Mouse (Mus musculus): ENCODE measurements around the gene Fhod1. TPM values are rescaled to one million over a fixed set of nuclear protein-coding genes. Genes with fewer than 3 reads are reported as not detected.
A peak's percentile ranks its signal among the peaks of the same experiment; 100 is the strongest.

The Fhod1 gene
- 0.46 and 0.60 TPM in 2 replicates for polyA plus RNA-seq (2015; fragmentation: Nextera tagmentation; extraction: Ambion mirVana)

GRCm38 (mm10) chr8:105347428-105348221 lies at the start of gene Fhod1:
Fhod1 (minus strand) TSS chr8:105347953.
- peak within 1 kb of the TSS; percentile 74 for H3K9ac ChIP-seq (ENCODE audit: low read depth, low read length)
- peaks cover 27% of the 10 kb centered on the region for H3K4me1 ChIP-seq (ENCODE audit: control insufficient read depth, low read depth, low read length)
- H3K9me3 ChIP-seq (replicated peaks; ENCODE audit: control insufficient read depth, low read length): no peaks in the 10 kb centered on the region
- ATAC-seq (ENCODE audit: low read depth): peak; percentile 93
- H3K27ac ChIP-seq (ENCODE audit: low read length): peak within 1 kb of the TSS; percentile 65
- under 1% methylated on average over 53 of the region's 53 CpGs for WGBS (ENCODE audit: insufficient replicate concordance)
- peak within 1 kb of the TSS; percentile 97 for H3K4me2 ChIP-seq (ENCODE audit: low read depth, low read length)
- peaks cover 56% of the 10 kb centered on the region for H3K27me3 ChIP-seq (ENCODE audit: control insufficient read depth, insufficient read depth, low read depth, low read length)
- peak within 1 kb of the TSS; percentile 70 for H3K4me3 ChIP-seq (ENCODE audit: low read depth, low read length)
- H3K36me3 ChIP-seq (ENCODE audit: control insufficient read depth, insufficient read depth): no peaks in the 10 kb centered on the region

- ATAC-seq (ENCODE audit: low read depth): no peak
- H3K9ac ChIP-seq (ENCODE audit: low read depth, low read length): no peak overlapping the region
- H3K36me3 ChIP-seq (ENCODE audit: control insufficient read depth, insufficient read depth): no peaks in the 10 kb centered on the region
- H3K4me3 ChIP-seq (ENCODE audit: low read depth, low read length): no peak overlapping the region
- H3K27ac ChIP-seq (ENCODE audit: low read length): no peak overlapping the region
- no peaks in the 10 kb centered on the region for H3K4me1 ChIP-seq (ENCODE audit: control insufficient read depth, low read depth, low read length)
- 61% methylated on average over 7 of the region's 7 CpGs for WGBS (ENCODE audit: insufficient replicate concordance)
- H3K27me3 ChIP-seq (ENCODE audit: control insufficient read depth, insufficient read depth, low read depth, low read length): no peaks in the 10 kb centered on the region
- H3K4me2 ChIP-seq (ENCODE audit: low read depth, low read length): no peak overlapping the region
- H3K9me3 ChIP-seq (replicated peaks; ENCODE audit: control insufficient read depth, low read length): no peaks in the 10 kb centered on the region
These were observed 46.2 kb upstream of the Fhod1 start for GRCm38 (mm10) chr8:105393915-105394314.

- WGBS (ENCODE audit: insufficient replicate concordance): 62% methylated on average over 12 of the region's 12 CpGs
- ATAC-seq (ENCODE audit: low read depth): no peak
- Histone ChIP-seq H3K9me3 (replicated peaks; ENCODE audit: control insufficient read depth, low read length) (no peaks in the 10 kb centered on the region), H3K4me3 (ENCODE audit: low read depth, low read length) (no peak overlapping the region), H3K4me1 (ENCODE audit: control insufficient read depth, low read depth, low read length) (no peaks in the 10 kb centered on the region), H3K36me3 (ENCODE audit: control insufficient read depth, insufficient read depth) (no peaks in the 10 kb centered on the region), H3K9ac (ENCODE audit: low read depth, low read length) (no peak overlapping the region), H3K4me2 (ENCODE audit: low read depth, low read length) (no peak overlapping the region), H3K27me3 (ENCODE audit: control insufficient read depth, insufficient read depth, low read depth, low read length) (no peaks in the 10 kb centered on the region), H3K27ac (ENCODE audit: low read length) (no peak overlapping the region)
These were observed 45.5 kb upstream of the Fhod1 start for GRCm38 (mm10) chr8:105393089-105393787.

GRCm38 (mm10) chr8:105389096-105389495 lies 41.3 kb upstream of the Fhod1 start:
- Histone ChIP-seq H3K9ac (ENCODE audit: low read depth, low read length) (no peak overlapping the region), H3K27ac (ENCODE audit: low read length) (no peak overlapping the region), H3K4me1 (ENCODE audit: control insufficient read depth, low read depth, low read length) (no peaks in the 10 kb centered on the region), H3K4me2 (ENCODE audit: low read depth, low read length) (no peak overlapping the region), H3K27me3 (ENCODE audit: control insufficient read depth, insufficient read depth, low read depth, low read length) (no peaks in the 10 kb centered on the region), H3K9me3 (replicated peaks; ENCODE audit: control insufficient read depth, low read length) (no peaks in the 10 kb centered on the region), H3K4me3 (ENCODE audit: low read depth, low read length) (no peak overlapping the region), H3K36me3 (ENCODE audit: control insufficient read depth, insufficient read depth) (no peaks in the 10 kb centered on the region)
- 50% methylated on average over 6 of the region's 6 CpGs for WGBS (ENCODE audit: insufficient replicate concordance)
- no peak for ATAC-seq (ENCODE audit: low read depth)

GRCm38 (mm10) chr8:105387151-105387550 lies 39.4 kb upstream of the Fhod1 start:
- Histone ChIP-seq H3K9me3 (replicated peaks; ENCODE audit: control insufficient read depth, low read length) (no peaks in the 10 kb centered on the region), H3K27ac (ENCODE audit: low read length) (no peak overlapping the region), H3K36me3 (ENCODE audit: control insufficient read depth, insufficient read depth) (no peaks in the 10 kb centered on the region), H3K4me1 (ENCODE audit: control insufficient read depth, low read depth, low read length) (no peaks in the 10 kb centered on the region), H3K4me3 (ENCODE audit: low read depth, low read length) (no peak overlapping the region), H3K9ac (ENCODE audit: low read depth, low read length) (no peak overlapping the region), H3K4me2 (ENCODE audit: low read depth, low read length) (no peak overlapping the region), H3K27me3 (ENCODE audit: control insufficient read depth, insufficient read depth, low read depth, low read length) (no peaks in the 10 kb centered on the region)
- no peak for ATAC-seq (ENCODE audit: low read depth)
- WGBS (ENCODE audit: insufficient replicate concordance): 60% methylated on average over 1 of the region's 1 CpGs

- H3K36me3 ChIP-seq (ENCODE audit: control insufficient read depth, insufficient read depth): no peaks in the 10 kb centered on the region
- no peak overlapping the region for H3K9ac ChIP-seq (ENCODE audit: low read depth, low read length)
- no peaks in the 10 kb centered on the region for H3K27me3 ChIP-seq (ENCODE audit: control insufficient read depth, insufficient read depth, low read depth, low read length)
- H3K4me3 ChIP-seq (ENCODE audit: low read depth, low read length): no peak overlapping the region
- no peaks in the 10 kb centered on the region for H3K4me1 ChIP-seq (ENCODE audit: control insufficient read depth, low read depth, low read length)
- no peaks in the 10 kb centered on the region for H3K9me3 ChIP-seq (replicated peaks; ENCODE audit: control insufficient read depth, low read length)
- no peak overlapping the region for H3K27ac ChIP-seq (ENCODE audit: low read length)
- H3K4me2 ChIP-seq (ENCODE audit: low read depth, low read length): no peak overlapping the region
- ATAC-seq (ENCODE audit: low read depth): no peak
- 78% methylated on average over 2 of the region's 2 CpGs for WGBS (ENCODE audit: insufficient replicate concordance)
These were observed 36.3 kb upstream of the Fhod1 start for GRCm38 (mm10) chr8:105384070-105384469.

GRCm38 (mm10) chr8:105380308-105380707 lies 32.6 kb upstream of the Fhod1 start:
- no peaks in the 10 kb centered on the region for H3K36me3 ChIP-seq (ENCODE audit: control insufficient read depth, insufficient read depth)
- 76% methylated on average over 12 of the region's 12 CpGs for WGBS (ENCODE audit: insufficient replicate concordance)
- no peaks in the 10 kb centered on the region for H3K9me3 ChIP-seq (replicated peaks; ENCODE audit: control insufficient read depth, low read length)
- H3K4me2 ChIP-seq (ENCODE audit: low read depth, low read length): no peak overlapping the region
- no peaks in the 10 kb centered on the region for H3K4me1 ChIP-seq (ENCODE audit: control insufficient read depth, low read depth, low read length)
- ATAC-seq (ENCODE audit: low read depth): no peak
- no peak overlapping the region for H3K9ac ChIP-seq (ENCODE audit: low read depth, low read length)
- no peak overlapping the region for H3K4me3 ChIP-seq (ENCODE audit: low read depth, low read length)
- no peaks in the 10 kb centered on the region for H3K27me3 ChIP-seq (ENCODE audit: control insufficient read depth, insufficient read depth, low read depth, low read length)
- no peak overlapping the region for H3K27ac ChIP-seq (ENCODE audit: low read length)

GRCm38 (mm10) chr8:105378673-105379072 lies 30.9 kb upstream of the Fhod1 start:
- H3K4me3 ChIP-seq (ENCODE audit: low read depth, low read length): no peak overlapping the region
- ATAC-seq (ENCODE audit: low read depth): no peak
- no peak overlapping the region for H3K9ac ChIP-seq (ENCODE audit: low read depth, low read length)
- H3K4me1 ChIP-seq (ENCODE audit: control insufficient read depth, low read depth, low read length): no peaks in the 10 kb centered on the region
- no peaks in the 10 kb centered on the region for H3K9me3 ChIP-seq (replicated peaks; ENCODE audit: control insufficient read depth, low read length)
- no peaks in the 10 kb centered on the region for H3K36me3 ChIP-seq (ENCODE audit: control insufficient read depth, insufficient read depth)
- no peak overlapping the region for H3K4me2 ChIP-seq (ENCODE audit: low read depth, low read length)
- WGBS (ENCODE audit: insufficient replicate concordance): 65% methylated on average over 19 of the region's 19 CpGs
- H3K27ac ChIP-seq (ENCODE audit: low read length): no peak overlapping the region
- no peaks in the 10 kb centered on the region for H3K27me3 ChIP-seq (ENCODE audit: control insufficient read depth, insufficient read depth, low read depth, low read length)

GRCm38 (mm10) chr8:105374513-105374966 lies 26.8 kb upstream of the Fhod1 start:
- WGBS (ENCODE audit: insufficient replicate concordance): 25% methylated on average over 33 of the region's 33 CpGs
- Histone ChIP-seq H3K27me3 (ENCODE audit: control insufficient read depth, insufficient read depth, low read depth, low read length) (no peaks in the 10 kb centered on the region), H3K9me3 (replicated peaks; ENCODE audit: control insufficient read depth, low read length) (no peaks in the 10 kb centered on the region), H3K9ac (ENCODE audit: low read depth, low read length) (no peak overlapping the region), H3K27ac (ENCODE audit: low read length) (no peak overlapping the region), H3K4me2 (ENCODE audit: low read depth, low read length) (no peak overlapping the region; the same call in 1 of the 2 replicates), H3K4me1 (ENCODE audit: control insufficient read depth, low read depth, low read length) (no peaks in the 10 kb centered on the region), H3K4me3 (ENCODE audit: low read depth, low read length) (no peak overlapping the region), H3K36me3 (ENCODE audit: control insufficient read depth, insufficient read depth) (no peaks in the 10 kb centered on the region)
- peak; percentile 37; the same call in 1 of the 2 replicates for ATAC-seq (ENCODE audit: low read depth)
